Mouse (Mus musculus) gastrocnemius, postnatal 36 days (tissue): Measurements from ENCODE around the gene Cd209f. TPM values are rescaled to one million over a fixed set of nuclear protein-coding genes. Genes with fewer than 3 reads are reported as not detected.
"Not testable (repeated sequence)": the region's sequence is repeated elsewhere in the genome, so short reads cannot be mapped to it uniquely, and the experiment has no call there.

Experiments used
- DNase-seq, 2 experiments: peaks; one replicate each; pipeline ENCODE4 v3.0.0; 2022
- intact Hi-C: fragments of 180-260 bp; cut with DNase I; formaldehyde crosslinking; loops from one replicate; pipeline ENCODE4 v1.15.1; 2025
- long read RNA-seq, 2 experiments: library from polyadenylated mRNA; stranded (forward); transcript quantifications; one replicate each; pipeline ENCODE4 v2.0.0; 2021
- total RNA-seq, 2 experiments: library from RNA; stranded (reverse); gene quantifications; 2 replicates each; pipeline ENCODE4 v1.2.3; 2021

The Cd209f gene
- total RNA-seq: under 1 TPM; 0.48 to 0.49 TPM
- long read RNA-seq, experiment 1, partial matches to known transcripts: 0 of 2 reads
- long read RNA-seq, experiment 1, other reads (novel, unspliced or antisense): 0 of 2 reads
- long read RNA-seq, experiment 2: 0 reads

DNA sequence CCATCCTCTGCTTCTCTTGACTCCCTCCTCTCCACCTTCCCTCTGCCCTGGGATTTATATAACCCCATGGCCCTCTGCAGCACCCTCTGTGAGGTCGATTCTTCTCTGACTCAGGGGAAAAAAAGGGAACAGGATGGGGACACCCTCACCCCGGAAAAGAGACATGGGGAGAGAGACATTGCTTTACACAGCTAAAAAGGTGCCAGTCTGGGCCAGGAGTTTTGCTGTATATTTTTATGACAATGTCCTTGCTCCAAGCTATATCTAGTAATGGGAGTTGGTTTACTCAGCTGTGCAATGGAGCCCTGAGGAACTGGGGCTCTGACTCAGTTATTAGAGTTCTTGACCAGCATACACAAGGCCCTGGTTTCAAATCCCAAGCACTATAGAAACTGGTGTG is at the start of gene Cd209f:
Cd209f (minus strand) TSS at position 101 of the 400 bp plus-strand sequence.
- intact Hi-C loops, DNase-seq: not testable (repeated sequence)

DNA sequence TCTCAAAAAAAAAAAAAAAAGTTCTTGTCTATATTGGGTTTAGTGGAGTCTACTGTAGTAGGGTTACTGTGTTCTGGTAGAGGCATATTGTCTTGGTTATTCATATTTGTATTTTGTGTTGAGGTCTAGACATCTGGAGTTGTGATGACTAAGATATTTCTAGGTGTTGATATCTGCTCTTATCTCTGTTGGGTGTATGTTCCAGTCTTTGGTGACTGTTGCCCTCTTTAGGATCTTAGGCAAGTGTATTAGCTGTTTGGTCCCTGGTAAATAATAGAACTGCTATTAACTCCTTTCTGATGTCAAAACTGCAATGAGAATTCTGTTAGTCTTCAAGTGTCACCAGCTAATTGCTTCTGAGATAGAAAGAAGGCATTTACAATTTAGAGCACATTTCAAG is 49.2 kb upstream of the Cd209f start:
- no peak for DNase-seq
- intact Hi-C loops: no loop called here

DNA sequence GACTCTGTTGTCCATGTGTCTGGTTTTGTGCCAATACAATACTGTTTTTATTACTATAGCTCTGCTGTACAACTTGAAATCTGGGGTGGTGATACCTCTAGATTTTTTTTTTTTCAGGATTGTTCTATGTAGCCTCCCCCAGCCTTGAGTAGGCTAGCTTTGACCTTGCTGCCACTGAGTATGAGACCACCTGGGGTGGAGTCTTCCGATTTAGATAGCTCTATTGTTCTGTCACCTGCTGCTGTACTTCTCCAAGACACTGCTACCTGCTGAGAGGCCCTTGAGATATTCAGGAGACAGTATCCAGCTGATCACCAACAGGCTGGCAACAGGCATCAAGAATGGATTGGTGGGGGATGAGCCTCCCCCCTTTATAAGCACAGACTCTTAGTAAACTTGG is 41.6 kb upstream of the Cd209f start:
- intact Hi-C loops: loop anchor here (10.0 kb wide), 1 partner anchor 238 kb away; no protein-coding TSS in a partner anchor
- DNase-seq: no peak

DNA sequence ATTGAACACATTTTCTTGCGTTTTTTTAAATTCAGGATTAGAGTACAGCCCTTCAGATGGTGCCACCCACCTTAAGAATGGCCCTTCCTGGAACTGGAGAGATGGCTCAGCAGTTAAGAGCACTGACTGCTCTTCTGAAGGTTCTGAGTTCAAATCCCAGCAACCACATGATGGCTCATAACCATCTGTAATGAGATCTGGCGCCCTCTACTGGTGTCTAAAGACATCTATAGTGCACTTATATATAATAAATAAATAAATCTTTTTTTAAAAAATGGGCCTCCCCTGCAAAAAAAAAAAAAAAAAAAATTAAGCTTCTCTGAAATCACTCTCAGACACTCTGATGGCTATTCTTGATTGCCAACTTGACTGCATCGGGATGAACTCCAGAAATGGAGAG is 36.1 kb upstream of the Cd209f start:
- no peak for DNase-seq
- intact Hi-C loops: loop anchor here (5.0 to 10.0 kb wide), 4 partner anchors 116 to 446 kb away; partner anchors contain the start of gene Ctxn1

DNA sequence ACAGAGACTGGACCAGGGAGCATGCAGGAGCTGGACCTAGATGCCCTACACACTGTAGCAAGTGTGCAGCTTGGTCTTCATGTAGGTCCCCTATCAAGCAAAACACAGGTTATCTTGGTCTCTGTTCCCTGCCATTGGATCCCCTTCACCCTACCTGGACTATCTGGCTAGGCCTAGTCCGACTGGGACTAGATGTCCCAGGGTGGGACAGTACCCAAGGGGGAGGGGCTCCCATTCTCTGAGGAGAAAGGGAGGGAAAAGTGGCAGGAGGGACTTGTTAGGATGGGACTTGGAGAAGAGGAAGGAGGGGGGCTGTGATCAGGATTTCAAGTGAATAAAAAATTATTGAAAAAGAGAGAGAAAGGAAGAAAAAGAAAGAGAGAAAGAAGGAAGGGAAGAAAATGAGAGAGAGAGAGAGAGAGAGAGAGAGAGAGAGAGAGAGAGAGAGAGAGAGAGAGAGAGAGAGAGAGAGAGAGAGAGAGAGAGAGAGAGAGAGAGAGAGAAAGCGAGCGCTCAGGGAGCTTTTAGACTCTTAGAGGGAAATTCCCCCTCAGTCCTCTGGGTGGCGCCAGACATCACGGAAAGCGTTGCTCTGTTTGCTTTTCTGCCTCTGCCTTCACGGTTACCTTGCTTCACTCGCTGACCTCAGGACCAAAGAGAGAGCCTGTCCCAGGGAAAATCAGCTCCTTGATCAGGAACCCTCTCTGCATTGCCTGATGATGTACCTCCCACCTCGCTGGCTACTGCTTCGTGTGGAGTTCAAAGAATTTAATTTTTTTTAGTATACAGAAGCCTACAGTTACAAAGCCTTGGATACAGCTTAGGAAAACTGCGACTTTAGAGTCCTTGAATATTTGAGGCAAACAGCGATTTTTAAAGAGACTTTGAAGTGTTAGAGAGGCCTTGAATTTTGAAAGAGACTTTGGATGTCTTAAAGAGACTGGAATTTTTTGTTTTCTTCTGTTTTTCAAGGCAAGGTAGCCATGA is 34.3 kb upstream of the Cd209f start:
- peak; percentile 48 to 54 for DNase-seq
- intact Hi-C loops: loop anchor here (5.0 to 10.0 kb wide), 4 partner anchors 117 to 447 kb away; partner anchors contain the start of gene Ctxn1

DNA sequence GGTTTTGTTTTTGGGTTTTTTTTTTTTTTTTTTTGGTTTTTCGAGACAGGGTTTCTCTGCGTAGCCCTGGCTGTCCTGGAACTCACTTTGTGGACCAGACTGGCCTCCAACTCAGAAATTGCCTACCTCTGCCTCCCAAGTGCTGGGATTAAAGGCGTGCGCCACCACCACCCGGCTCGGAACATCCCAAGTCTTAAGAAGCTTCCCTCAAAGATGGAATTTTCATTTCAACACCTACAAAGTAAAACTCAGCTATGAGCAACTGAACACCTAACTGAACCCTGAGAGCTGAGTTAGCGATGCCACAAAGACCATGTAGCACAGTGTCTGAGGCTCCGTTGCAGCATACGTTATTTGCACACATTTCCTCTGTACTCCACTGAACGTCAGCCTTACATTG is 28.2 kb upstream of the Cd209f start, which contains the start of gene Cd209g:
Cd209g (plus strand) TSS at position 301 of the 400 bp plus-strand sequence.
- intact Hi-C loops: no loop called here
- no peak for DNase-seq

DNA sequence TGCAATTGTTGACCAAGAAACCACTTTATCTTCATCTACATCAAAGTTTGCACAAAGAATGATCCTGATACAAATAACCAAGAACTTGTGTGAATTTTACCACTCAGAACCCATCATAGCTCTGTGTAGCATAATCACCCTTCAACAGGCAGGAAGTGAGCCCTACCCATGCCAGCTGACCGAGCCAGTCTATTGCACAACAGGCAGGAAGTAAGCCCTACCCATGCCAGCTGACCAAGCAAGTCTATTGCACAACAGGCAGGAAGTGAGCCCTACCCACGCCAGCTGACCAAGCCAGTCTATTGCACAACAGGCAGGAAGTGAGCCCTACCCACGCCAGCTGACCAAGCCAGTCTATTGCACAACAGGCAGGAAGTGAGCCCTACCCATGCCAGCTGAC is 17.1 kb downstream of the Cd209f start:
- DNase-seq, intact Hi-C loops: not testable (repeated sequence)

DNA sequence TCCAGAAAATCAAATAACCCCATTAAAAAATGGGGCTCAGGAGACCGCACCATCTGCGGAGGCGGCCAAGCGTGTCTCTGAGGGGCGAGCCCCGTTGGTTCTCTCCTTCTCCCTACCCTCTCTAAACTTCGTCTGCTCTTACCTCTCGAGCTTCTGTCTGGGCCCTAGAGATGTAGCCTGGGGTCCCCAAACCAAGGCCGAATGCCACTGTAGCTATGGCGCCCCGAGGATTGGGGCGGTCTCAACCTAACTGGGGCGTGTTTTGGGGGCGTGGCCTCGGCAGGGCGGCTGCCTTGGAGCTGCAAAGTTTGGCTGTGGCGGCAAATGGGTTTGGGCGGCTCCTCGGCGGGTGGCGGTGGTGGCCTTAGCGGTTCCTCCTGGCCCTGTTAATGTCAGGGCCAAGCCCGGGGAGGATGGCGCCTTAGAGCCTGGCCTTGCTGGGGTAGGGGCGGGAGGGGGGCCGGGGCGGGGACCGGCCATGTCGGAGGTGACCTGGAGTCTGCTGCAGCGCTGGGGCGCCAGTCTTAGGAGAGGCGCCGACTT is 18.4 kb downstream of the Cd209f start:
- intact Hi-C loops, DNase-seq: not testable (repeated sequence)

Other genes starting within 250 kb of the Cd209f start
- gene Cd209d, start 227.3 kb downstream of the Cd209f start, total RNA-seq: under 1 TPM; 0.47 to 0.59 TPM
- under 1 TPM; 0.94 to 0.99 TPM for gene Cd209b, start 179.0 kb downstream of the Cd209f start, total RNA-seq
- under 1 TPM in 1 of 2 experiments, not detected in 1; 0.35 TPM for gene Cd209c, start 151.1 kb downstream of the Cd209f start, total RNA-seq
- gene Cd209g, start 28.3 kb upstream of the Cd209f start, total RNA-seq: under 1 TPM in 1 of 2 experiments, not detected in 1; 0.33 TPM
- gene Evi5l, start 60.7 kb upstream of the Cd209f start, total RNA-seq: 10 to 100 TPM; 12.1 to 12.3 TPM
- gene Prr36, start 111.6 kb upstream of the Cd209f start, total RNA-seq: not detected
- under 1 TPM in 1 of 2 experiments, not detected in 1; 0.07 TPM for gene Lrrc8e, start 121.0 kb upstream of the Cd209f start, total RNA-seq
- 10 to 100 TPM; 75.8 to 82.8 TPM for gene Map2k7, start 132.9 kb upstream of the Cd209f start, total RNA-seq
- gene Gm49320, start 133.0 kb upstream of the Cd209f start, total RNA-seq: under 1 TPM in 1 of 2 experiments, not detected in 1; 0.20 TPM
- gene Tgfbr3l, start 142.4 kb upstream of the Cd209f start, total RNA-seq: 1 to 10 TPM; 2.5 to 3.0 TPM
- gene Snapc2, start 147.2 kb upstream of the Cd209f start, total RNA-seq: 10 to 100 TPM; 11.0 to 12.0 TPM
- under 1 TPM; 0.42 to 0.71 TPM for gene Ctxn1, start 153.4 kb upstream of the Cd209f start, total RNA-seq
- gene Timm44, start 170.1 kb upstream of the Cd209f start, total RNA-seq: 10 to 100 TPM; 71.3 to 74.9 TPM
- 10 to 100 TPM; 16.0 to 16.6 TPM for gene Ccl25, start 219.4 kb upstream of the Cd209f start, total RNA-seq
- 10 to 100 TPM; 39.5 to 39.7 TPM for gene Elavl1, start 219.6 kb upstream of the Cd209f start, total RNA-seq